Mouse (Mus musculus): ENCODE measurements around the gene Ube2g2.
"Not testable (repeated sequence)": the region's sequence is repeated elsewhere in the genome, so short reads cannot be mapped to it uniquely, and the experiment has no call there.

Gene Ube2g2

GRCm38 (mm10) chr10:77636234-77636922 lies 14.3 kb downstream of the Ube2g2 start:
- no peak for DNase-seq (ENCODE audit: low read depth, low spot score)

DNA sequence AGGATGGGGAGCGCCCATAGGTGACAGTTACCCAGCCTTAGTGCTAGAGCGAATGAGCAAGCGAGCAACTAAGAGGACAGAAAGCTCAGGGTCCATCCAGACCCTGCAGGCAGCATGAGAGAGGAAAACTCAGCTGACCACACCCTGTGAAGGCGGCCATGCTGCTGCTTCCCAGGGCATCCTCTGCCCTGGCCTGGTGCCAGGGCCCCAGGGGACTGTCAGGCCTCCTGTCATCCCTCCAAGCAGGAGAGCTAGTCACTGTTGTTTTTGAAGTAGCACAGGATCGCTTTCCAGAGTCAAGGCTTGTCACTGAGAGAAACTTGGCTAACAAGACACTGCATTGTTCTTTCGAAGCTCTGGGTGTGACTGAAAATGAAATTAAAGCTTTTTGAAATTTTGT lies 16.9 kb downstream of the Ube2g2 start:
- no peak for DNase-seq (ENCODE audit: low read depth, low spot score)

GRCm38 (mm10) chr10:77643160-77643559 lies 21.1 kb downstream of the Ube2g2 start:
- no peak for DNase-seq (ENCODE audit: low read depth, low spot score)

GRCm38 (mm10) chr10:77645571-77645970 lies 23.5 kb downstream of the Ube2g2 start:
- DNase-seq (ENCODE audit: low read depth, low spot score): no peak

DNA sequence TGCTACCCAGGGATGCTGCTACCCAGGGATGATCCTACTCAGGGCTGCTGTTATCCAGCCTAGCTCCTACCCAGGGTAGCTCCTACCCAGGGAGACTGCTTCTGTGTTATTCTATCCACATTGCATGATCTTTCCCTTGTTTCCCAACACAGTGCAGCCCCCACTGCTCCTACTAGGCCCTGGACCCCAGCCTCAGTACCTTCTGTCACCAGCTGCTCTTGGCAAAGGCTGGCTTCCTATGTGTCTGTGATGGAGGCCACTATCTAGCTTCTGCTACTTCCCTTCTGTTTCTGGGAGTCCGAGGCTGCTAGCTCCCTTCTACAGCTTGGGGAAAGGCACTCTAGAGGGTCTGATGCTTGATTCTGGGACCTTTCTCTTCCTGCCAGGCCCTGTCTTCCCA lies 25.4 kb downstream of the Ube2g2 start:
- DNase-seq (ENCODE audit: low read depth, low spot score): no peak

GRCm38 (mm10) chr10:77647901-77648300 lies 25.8 kb downstream of the Ube2g2 start:
- no peak for DNase-seq (ENCODE audit: low read depth, low spot score)

DNA sequence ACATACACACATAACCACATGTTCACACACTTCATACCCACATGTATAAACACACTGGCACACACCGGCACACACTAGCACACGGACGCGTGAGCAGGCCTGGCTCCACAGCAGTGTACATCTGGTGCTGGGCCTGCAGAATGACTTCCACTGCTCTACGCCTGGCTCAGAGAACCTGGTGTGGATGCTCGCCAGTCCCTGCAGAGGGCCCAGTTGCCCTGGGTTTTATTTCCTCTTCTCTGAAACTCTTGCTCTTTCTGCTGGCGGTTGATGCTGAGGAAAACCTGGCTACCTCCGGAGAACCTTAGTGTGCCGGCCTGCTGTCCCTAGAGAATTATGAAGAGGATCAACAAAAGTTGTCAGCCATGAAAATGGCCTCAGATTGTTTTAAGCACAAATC lies 30.0 kb downstream of the Ube2g2 start:
- no peak for DNase-seq (ENCODE audit: low read depth, low spot score)

DNA sequence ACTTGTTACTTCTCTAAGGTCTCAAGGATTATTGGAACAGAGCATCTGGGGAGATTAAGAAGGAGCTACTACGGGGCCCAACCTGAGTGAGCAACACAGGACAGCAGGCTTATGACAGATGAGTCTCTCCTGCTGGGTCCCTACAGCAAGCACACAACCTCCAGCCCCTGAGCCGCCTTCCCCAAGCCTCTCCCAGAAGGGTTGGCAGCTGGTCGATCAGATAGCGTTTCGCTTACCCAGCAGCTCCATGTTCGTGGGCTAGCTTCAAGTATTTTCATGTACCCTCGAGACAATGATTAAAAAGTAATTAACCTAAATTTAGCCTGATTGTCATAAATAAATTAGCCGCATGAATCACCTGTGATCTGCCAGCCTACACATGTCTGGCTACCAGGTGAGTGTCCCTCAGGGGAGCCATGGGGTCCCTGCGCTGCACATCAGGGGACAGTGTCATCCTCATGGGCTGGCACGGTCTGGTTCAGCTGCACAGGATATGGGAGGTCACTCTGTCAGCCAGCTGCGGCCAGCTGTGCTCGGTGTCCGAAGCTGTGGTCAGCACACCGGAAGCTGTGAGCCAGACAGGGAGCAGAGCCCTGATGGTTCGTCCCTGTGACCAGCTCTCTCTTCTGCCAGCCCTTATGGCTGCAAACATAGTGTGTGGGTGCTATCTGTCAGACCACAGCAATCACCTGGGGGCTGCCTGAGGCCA lies 36.4 kb downstream of the Ube2g2 start:
- DNase-seq (ENCODE audit: low read depth, low spot score): no peak

DNA sequence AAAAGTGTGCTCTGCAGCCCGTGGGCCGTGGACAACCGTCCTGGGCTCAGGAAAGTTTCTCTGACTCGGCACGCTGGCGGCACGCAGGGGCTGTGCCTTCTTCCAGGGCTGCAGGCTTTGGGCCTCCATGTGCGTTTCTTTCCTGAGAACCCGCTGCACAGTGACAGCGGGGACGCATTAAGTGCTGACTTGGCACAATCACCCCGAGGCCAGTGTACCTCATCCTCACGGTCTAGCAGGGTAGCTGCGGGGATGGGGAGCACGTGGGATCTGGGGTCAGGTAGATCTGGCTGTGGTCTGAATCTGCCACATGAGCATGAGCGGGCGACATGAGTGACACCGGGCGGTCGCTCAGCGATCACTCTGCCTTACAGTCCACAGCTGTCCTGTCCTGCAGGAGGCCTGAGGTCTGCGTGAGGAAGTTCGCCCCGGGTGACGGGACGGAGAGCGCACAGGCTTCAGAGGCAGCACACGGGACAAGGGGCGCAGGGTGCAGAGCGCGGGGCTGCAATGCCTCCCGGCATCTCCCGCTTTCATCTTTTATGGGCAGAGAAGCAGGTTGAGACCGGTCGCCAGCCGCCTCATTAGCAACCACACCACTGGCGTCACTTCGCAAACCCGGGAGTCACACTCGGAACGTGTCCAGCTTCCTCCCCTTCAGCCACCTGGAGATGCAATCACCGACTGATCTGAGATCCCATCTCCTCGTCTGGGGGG lies 42.0 kb downstream of the Ube2g2 start:
- no peak for DNase-seq (ENCODE audit: low read depth, low spot score)

DNA sequence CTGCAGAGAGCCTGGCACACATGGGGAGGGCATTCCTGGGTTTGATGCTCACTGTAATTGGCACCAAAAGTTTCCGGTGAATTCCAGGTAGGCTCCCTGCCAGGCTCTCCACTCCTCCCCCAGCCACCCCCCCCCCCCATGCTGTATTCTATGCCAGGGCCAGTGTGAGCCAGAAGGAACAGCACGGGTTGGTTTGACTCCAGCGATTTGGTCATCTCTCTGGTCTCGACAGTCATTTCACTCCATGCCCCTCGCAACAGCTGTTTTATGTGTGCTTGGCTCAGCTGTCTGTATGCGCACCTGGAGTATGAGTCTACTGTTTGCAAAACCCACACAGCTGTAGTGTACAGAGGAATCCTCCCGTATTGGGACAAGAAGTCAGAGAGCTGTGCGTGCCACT lies 44.3 kb downstream of the Ube2g2 start:
- no peak for DNase-seq (ENCODE audit: low read depth, low spot score)

GRCm38 (mm10) chr10:77667402-77667801 lies 45.3 kb downstream of the Ube2g2 start:
- no peak for DNase-seq (ENCODE audit: low read depth, low spot score)

DNA sequence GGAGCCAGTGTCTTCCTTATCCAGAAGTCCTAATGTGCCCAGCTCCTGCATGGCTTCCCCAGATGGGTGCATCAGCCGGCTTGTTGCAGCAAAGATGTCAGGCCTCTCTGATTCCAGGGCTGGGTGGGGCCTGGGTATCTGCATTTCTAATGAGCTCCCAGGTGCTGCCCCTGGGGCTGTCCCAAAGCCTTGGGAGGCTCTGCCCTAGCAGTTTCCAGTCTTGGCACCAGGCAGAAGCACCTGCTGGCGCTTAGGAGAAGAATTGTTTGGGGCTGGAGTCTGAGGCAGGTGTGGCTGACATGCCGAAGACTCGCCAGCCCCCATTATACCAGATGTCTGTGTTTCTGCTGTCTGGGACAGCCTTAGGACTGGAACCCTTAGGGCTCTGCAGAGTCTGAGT lies 48.6 kb downstream of the Ube2g2 start:
- no peak for DNase-seq (ENCODE audit: low read depth, low spot score)

- no peak for DNase-seq (ENCODE audit: low read depth, low spot score)
These were observed 49.4 kb downstream of the Ube2g2 start for GRCm38 (mm10) chr10:77671519-77671918.

- DNase-seq (ENCODE audit: low read depth, low spot score): no peak
These were observed 51.7 kb downstream of the Ube2g2 start for GRCm38 (mm10) chr10:77673765-77674164.

DNA sequence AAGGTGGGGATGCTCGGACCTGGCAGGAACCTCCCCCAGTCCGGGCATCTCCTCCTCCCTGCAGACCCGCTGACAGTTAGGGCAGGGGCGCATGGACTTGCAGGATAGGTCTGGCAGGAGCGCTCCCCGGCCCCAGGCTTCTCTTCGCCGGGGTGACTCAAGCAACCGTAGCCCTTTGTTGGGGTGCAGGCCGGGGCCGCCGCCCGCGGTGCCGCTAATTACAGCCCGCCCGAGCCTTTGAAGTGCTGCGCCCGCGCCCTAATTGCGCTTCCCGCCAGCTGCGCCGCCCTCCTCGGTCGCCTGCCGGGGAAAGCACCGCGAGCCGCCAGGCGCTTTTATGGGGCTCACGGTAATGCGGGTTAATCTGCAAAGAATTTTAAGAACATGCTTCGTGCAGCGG lies 55.5 kb downstream of the Ube2g2 start:
- DNase-seq (ENCODE audit: low read depth, low spot score): no peak

GRCm38 (mm10) chr10:77682994-77683393 lies 60.9 kb downstream of the Ube2g2 start:
- no peak for DNase-seq (ENCODE audit: low read depth, low spot score)

- DNase-seq (ENCODE audit: low read depth, low spot score): no peak
These were observed 62.1 kb downstream of the Ube2g2 start for GRCm38 (mm10) chr10:77684181-77684580.

GRCm38 (mm10) chr10:77685895-77686664 lies 64.0 kb downstream of the Ube2g2 start, which contains the start of gene Tspear:
Gene Tspear, plus strand, starts transcription at chr10:77686569.
- no peak for DNase-seq (ENCODE audit: low read depth, low spot score)

DNA sequence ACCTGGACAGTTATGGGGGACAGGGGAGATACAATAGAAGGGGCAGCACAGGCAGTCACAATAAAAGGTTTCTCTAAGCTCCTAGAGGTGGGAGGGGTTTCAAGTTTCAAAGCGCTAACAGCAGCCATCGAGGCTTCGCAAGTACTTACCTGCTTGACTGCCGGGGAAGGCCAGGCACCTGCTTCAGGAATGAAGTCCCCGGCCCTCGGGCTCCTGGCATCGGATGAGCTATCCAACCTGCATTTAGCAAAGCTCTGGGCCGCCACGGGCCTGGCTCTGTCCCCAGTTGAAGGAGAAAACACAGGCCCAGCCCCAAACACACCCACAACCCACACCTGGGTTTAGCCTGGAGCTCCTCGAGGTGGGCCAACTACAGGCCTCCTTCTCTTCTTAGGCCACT lies 64.9 kb downstream of the Ube2g2 start:
- no peak for DNase-seq (ENCODE audit: low read depth, low spot score)

DNA sequence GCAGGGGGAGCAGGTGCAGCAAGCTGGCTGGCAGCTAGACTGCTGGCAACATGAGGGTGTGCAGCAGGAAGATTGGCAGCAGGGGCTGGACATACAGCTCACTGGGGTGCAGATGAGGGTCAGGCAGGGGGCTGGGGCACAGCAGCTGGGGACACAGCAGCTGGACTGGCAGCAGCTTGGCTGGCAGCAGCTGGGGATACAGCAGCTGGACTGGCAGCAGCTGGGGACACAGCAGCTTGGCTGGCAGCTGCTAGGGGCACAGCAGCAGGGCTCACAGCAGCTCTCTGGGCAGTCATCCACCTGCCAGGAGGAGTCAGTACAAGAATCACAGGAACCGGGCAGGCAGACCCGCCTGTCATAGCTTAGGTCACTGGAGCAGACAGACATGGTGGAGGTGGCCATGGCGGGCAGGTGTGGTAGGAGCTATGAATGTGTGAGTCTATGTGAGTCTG lies 68.3 kb downstream of the Ube2g2 start, which contains the start of gene Gm19402:
Gene Gm19402, minus strand, starts transcription at position 402 of the 452 bp plus-strand sequence.
- not testable (repeated sequence) for DNase-seq (ENCODE audit: low read depth, low spot score)
